Mouse (Mus musculus): ENCODE results near the gene Nxn.

DNA sequence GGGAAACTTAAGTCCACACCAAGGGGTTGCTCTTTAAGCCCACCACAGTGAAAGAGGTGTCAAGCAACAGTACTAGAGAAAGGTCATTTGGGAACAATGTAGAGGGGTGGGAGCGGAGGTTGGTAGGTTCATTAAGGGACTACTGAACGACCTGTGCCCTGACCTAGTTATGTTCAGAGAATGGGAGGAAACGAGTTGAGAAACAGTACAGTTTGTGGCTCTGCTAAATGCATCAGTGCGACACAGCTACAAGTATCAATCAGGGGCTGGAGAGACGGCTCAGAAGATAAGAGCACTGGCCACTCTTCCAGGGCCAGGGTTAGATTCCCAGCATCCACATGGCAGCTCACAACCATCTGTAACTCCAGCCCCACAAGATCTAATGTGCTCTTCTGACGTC, 84.8 kb downstream of the Nxn start:
- TF ChIP-seq POLR2A (IDR thresholded peaks at IDR 0.05; ENCODE audit: extremely low read depth, insufficient read depth, low read length): no peak
- no peak for TF ChIP-seq CTCF (IDR thresholded peaks at IDR 0.05; ENCODE audit: extremely low read depth, insufficient read depth, low read length)

Data from cortical plate, adult 2 months (tissue).